Mouse (Mus musculus): Measurements from ENCODE around the gene Krtap4-16. TPM values are rescaled to one million over a fixed set of nuclear protein-coding genes. Genes with fewer than 3 reads are reported as not detected.
"Not testable (repeated sequence)": the region's sequence is repeated elsewhere in the genome, so short reads cannot be mapped to it uniquely, and the experiment has no call there.

The Krtap4-16 gene
- not detected for total RNA-seq (2021)
- long read RNA-seq, experiment 1: 0 reads
- long read RNA-seq, experiment 2: 0 reads

GRCm38 (mm10) chr11:99851508-99851907, at the start of gene Krtap4-16:
Gene Krtap4-16 (minus strand): TSS chr11:99851608.
- DNase-seq (ENCODE audit: low spot score in 2 of 2): no peak

- not testable (repeated sequence) for DNase-seq (ENCODE audit: low spot score in 2 of 2)
These were observed 27.5 kb upstream of the Krtap4-16 start, which contains the start of gene Gm11567 for GRCm38 (mm10) chr11:99878887-99879286. Gene Gm11567 (plus strand): TSS chr11:99879187.

GRCm38 (mm10) chr11:99873089-99873488, 21.7 kb upstream of the Krtap4-16 start, which contains the start of gene Krtap9-1:
Gene Krtap9-1 (plus strand): TSS chr11:99873389.
- not testable (repeated sequence) for DNase-seq (ENCODE audit: low spot score in 2 of 2)

GRCm38 (mm10) chr11:99864176-99864575, 12.8 kb upstream of the Krtap4-16 start, which contains the start of gene Gm11559:
Gene Gm11559 (plus strand): TSS chr11:99864476.
- DNase-seq (ENCODE audit: low spot score in 2 of 2): not testable (repeated sequence)

DNA sequence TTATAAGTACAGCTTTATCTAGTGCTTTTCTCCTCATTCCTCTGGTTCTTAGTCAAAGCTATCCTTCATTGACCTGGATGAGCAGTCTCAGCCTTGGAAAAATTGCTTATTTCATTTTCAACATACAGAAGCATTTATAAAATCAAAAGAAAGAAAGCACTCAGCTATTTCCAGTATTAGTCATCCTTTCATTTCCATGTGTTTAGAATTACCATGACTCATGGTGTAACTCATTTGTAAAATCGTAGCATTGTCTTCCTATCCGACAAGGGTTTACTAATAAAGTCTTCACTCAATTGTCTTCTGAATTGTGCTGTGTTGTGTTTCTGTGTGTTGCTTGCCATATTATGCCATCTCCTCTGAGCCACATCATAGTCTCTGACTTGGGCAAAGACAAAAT, 7.4 kb upstream of the Krtap4-16 start:
- no peak for DNase-seq (ENCODE audit: low spot score in 2 of 2)

DNA sequence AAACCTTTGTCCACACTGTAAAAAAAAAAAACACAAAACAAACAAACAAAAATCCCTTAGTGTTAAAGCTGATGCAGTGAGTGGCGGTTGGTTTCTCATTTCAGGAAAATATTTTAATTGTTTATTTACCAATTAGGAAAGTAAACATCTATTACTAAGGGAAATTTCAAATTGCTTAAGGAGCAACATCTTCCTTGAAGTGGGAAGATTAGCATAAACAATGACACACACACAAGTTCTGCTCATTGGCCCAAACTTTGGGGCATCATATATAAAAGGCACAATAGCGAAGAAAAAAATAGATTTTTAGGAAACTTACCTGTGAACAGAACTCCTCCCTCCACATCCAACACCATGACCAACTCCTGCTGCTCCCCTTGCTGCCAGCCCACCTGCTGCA, 6.2 kb upstream of the Krtap4-16 start, which contains the start of gene Gm11568:
Gm11568 (plus strand) TSS at position 301 of the 400 bp plus-strand sequence.
- no peak for DNase-seq (ENCODE audit: low spot score in 2 of 2)

DNA sequence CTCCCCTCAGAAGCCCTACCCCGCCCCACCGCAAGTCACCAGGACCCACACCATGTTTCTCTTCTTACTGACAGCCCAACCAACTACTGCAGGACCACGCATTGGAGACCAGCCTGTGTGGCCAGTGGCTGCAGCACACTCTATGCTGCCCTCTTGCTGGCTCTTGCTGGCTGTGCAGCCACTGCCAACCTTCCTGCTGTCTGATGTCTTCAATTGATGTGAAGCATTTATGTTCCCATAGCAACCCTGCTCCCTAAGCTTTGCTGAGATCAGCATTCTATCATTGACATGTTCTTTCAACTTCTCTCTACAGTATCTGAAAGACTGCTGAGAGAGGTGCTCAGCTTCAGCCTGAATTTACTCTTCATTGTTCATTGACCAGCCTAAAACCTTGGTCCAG, 2.7 kb upstream of the Krtap4-16 start:
- no peak for DNase-seq (ENCODE audit: low spot score in 2 of 2)

GRCm38 (mm10) chr11:99846746-99847145, 4.7 kb downstream of the Krtap4-16 start:
- DNase-seq (ENCODE audit: low spot score in 2 of 2): no peak

DNA sequence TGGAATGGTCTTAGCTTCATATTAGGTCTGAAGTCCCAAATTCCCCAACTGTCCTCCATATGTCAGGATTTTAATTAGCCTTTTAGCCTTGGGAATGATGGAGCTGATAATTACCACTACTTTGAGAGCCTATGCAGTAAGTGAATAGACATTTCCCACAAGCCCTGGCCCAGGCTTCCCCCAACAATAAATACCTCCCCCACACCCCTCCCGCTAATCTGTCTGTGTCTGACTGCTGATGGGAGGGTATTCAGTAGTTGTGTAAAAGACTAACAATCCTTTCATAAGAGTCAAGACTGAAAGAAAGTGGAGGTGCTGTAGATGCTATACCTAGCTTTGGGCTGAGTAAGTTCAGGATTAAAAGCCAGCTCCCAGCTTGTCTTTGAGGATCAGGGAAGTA, 9.2 kb downstream of the Krtap4-16 start:
- DNase-seq (ENCODE audit: low spot score in 2 of 2): no peak

DNA sequence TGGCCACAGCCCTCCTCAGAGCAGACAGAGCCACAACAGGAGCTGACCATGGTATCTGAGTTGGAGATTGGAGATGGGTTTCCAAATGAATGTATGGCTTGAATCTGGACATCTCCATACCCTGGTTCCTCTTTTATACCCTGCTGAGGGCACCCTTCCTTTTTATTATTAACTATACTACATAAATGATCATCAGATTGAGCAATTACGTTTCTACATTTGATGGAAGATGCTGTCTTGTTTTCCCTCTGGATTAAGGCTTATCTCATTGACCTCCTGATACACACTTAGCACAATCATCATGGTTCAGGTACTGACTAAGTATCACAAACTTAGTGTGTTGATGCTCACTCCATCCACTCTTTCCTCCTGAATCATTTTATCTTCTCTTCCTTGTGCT, 13.4 kb downstream of the Krtap4-16 start, which contains the start of gene 2300003K06Rik:
2300003K06Rik (minus strand) TSS at position 101 of the 400 bp plus-strand sequence.
- no peak for DNase-seq (ENCODE audit: low spot score in 2 of 2)

GRCm38 (mm10) chr11:99815566-99815965, 35.8 kb downstream of the Krtap4-16 start, which contains the start of gene Gm11564:
Gene Gm11564 (minus strand): TSS chr11:99815666.
- DNase-seq (ENCODE audit: low spot score in 2 of 2): not testable (repeated sequence)

DNA sequence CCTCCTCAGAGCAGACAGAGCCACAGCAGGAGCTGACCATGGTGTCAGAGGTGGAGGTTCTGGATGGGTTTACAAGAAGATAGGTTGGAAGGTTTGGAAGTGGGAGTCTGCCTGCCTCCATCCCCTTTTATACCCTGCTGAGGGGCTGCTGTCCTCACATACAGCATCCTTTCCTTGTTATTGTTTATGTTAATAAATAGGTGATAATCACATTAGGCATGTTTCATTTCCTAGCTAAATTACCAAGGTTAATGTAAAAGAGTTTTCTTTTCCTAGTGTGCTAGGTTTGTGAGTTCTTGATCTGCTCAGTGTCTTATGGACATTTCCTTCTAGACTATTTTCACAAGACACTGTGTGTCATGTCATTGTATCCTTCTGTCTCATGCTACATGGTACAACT, 41.6 kb downstream of the Krtap4-16 start, which contains the start of gene Krtap4-13:
Krtap4-13 (minus strand) TSS at position 101 of the 400 bp plus-strand sequence.
- DNase-seq (ENCODE audit: low spot score in 2 of 2): not testable (repeated sequence)

DNA sequence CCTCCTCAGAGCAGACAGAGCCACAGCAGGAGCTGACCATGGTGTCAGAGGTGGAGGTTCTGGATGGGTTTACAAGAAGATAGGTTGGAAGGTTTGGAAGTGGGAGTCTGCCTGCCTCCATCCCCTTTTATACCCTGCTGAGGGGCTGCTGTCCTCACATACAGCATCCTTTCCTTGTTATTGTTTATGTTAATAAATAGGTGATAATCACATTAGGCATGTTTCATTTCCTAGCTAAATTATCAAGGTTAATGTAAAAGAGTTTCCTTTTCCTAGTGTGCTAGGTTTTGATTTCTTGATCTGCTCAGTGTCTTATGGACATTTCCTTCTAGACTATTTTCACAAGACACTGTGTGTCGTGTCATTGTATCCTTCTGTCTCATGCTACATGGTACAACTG, 47.1 kb downstream of the Krtap4-16 start, which contains the start of gene Gm11554:
Gm11554 (minus strand) TSS at position 101 of the 400 bp plus-strand sequence.
- not testable (repeated sequence) for DNase-seq (ENCODE audit: low spot score in 2 of 2)

Other genes starting within 250 kb of the Krtap4-16 start
- not detected for gene Gm11938, start 248.3 kb downstream of the Krtap4-16 start, total RNA-seq (2021)
- gene Gm11937, start 241.4 kb downstream of the Krtap4-16 start, total RNA-seq (2021): not detected
- gene Krtap2-4, start 236.8 kb downstream of the Krtap4-16 start, total RNA-seq (2021): not detected
- gene Gm11562, start 231.2 kb downstream of the Krtap4-16 start, total RNA-seq (2021): not detected
- not detected for gene Krtap4-1, start 223.4 kb downstream of the Krtap4-16 start, total RNA-seq (2021)
- not detected for gene Krtap4-2, start 216.5 kb downstream of the Krtap4-16 start, total RNA-seq (2021)
- not detected for gene Krtap4-7, start 207.5 kb downstream of the Krtap4-16 start, total RNA-seq (2021)
- not detected for gene Gm11555, start 201.4 kb downstream of the Krtap4-16 start, total RNA-seq (2021)
- gene Gm11563, start 192.6 kb downstream of the Krtap4-16 start, total RNA-seq (2021): not detected
- not detected for gene Krtap4-6, start 185.6 kb downstream of the Krtap4-16 start, total RNA-seq (2021)
- not detected for gene Gm14190, start 160.9 kb downstream of the Krtap4-16 start, total RNA-seq (2021)
- not detected for gene Gm14180, start 117.3 kb downstream of the Krtap4-16 start, total RNA-seq (2021)
- gene Gm11595, start 78.7 kb downstream of the Krtap4-16 start, total RNA-seq (2021): not detected
- not detected for gene Krtap4-8, start 70.9 kb downstream of the Krtap4-16 start, total RNA-seq (2021)
- not detected for gene Krtap4-9, start 66.4 kb downstream of the Krtap4-16 start, total RNA-seq (2021)
- gene Gm11596, start 58.1 kb downstream of the Krtap4-16 start, total RNA-seq (2021): not detected
- gene Gm11569, start 52.7 kb downstream of the Krtap4-16 start, total RNA-seq (2021): not detected
- not detected for gene Gm11554, start 47.2 kb downstream of the Krtap4-16 start, total RNA-seq (2021)
- not detected for gene Krtap4-13, start 41.7 kb downstream of the Krtap4-16 start, total RNA-seq (2021)
- gene Gm11564, start 35.9 kb downstream of the Krtap4-16 start, total RNA-seq (2021): not detected
- not detected for gene 2300003K06Rik, start 13.5 kb downstream of the Krtap4-16 start, total RNA-seq (2021)
- gene Gm11568, start 6.3 kb upstream of the Krtap4-16 start, total RNA-seq (2021): not detected
- not detected for gene Gm11559, start 12.9 kb upstream of the Krtap4-16 start, total RNA-seq (2021)
- not detected for gene Krtap9-1, start 21.8 kb upstream of the Krtap4-16 start, total RNA-seq (2021)
- not detected for gene Gm11567, start 27.6 kb upstream of the Krtap4-16 start, total RNA-seq (2021)
- gene Krtap31-1, start 56.3 kb upstream of the Krtap4-16 start, total RNA-seq (2021): not detected
- not detected for gene Gm11565, start 63.1 kb upstream of the Krtap4-16 start, total RNA-seq (2021)
- gene Krtap31-2, start 84.7 kb upstream of the Krtap4-16 start, total RNA-seq (2021): not detected
- not detected for gene Krtap9-5, start 96.9 kb upstream of the Krtap4-16 start, total RNA-seq (2021)
- not detected for gene Krtap29-1, start 127.4 kb upstream of the Krtap4-16 start, total RNA-seq (2021)
- not detected for gene Krtap16-1, start 135.0 kb upstream of the Krtap4-16 start, total RNA-seq (2021)
- not detected for gene Krtap17-1, start 142.4 kb upstream of the Krtap4-16 start, total RNA-seq (2021)
- not detected for gene Krt33a, start 164.6 kb upstream of the Krtap4-16 start, total RNA-seq (2021)
- not detected for gene Krt33b, start 178.3 kb upstream of the Krtap4-16 start, total RNA-seq (2021)
- gene Krt34, start 189.9 kb upstream of the Krtap4-16 start, total RNA-seq (2021): not detected
- not detected for gene Krt31, start 198.9 kb upstream of the Krtap4-16 start, total RNA-seq (2021)
- not detected for gene Krt32, start 236.6 kb upstream of the Krtap4-16 start, total RNA-seq (2021)
- gene Krt35, start 244.6 kb upstream of the Krtap4-16 start, total RNA-seq (2021): not detected